Mouse (Mus musculus) hindbrain, postnatal 0 days (tissue): Measurements from ENCODE around the gene 2810408A11Rik. TPM values are rescaled to one million over a fixed set of nuclear protein-coding genes. Genes with fewer than 3 reads are reported as not detected.
A peak's percentile ranks its signal among the peaks of the same experiment; 100 is the strongest.

Experiments
- ATAC-seq: fragments of 200-750 bp; cut with Nextera tagmentation; 2 replicates; pipeline ENCODE4 v1.8.0; 2017; ENCODE audit warnings: mild to moderate bottlenecking, moderate TSS enrichment, moderate library complexity
- DNase-seq: peaks from one replicate; pipeline ENCODE4 v3.0.0-alpha.2; 2015; ENCODE audit warnings: low spot score
- H3K27ac ChIP-seq: fragments of 300-500 bp; sonication (generic); 2 replicates; pipeline ENCODE4 v1.5.1; 2014; ENCODE audit warnings: mild to moderate bottlenecking
- H3K27me3 ChIP-seq: fragments of 300-500 bp; sonication (generic); 2 replicates; pipeline ENCODE4 v1.6.1; 2014; ENCODE audit warnings: low read length, mixed read lengths; ENCODE audit not compliant: insufficient read depth
- H3K36me3 ChIP-seq: fragments of 300-500 bp; sonication (generic); 2 replicates; pipeline ENCODE4 v1.6.1; 2014; ENCODE audit warnings: low read length, mixed read lengths; ENCODE audit not compliant: insufficient read depth
- H3K4me1 ChIP-seq: fragments of 300-500 bp; sonication (generic); 2 replicates; pipeline ENCODE4 v1.6.1; 2014; ENCODE audit warnings: antibody characterized with exemption, low read length, mixed read lengths; ENCODE audit not compliant: insufficient read depth
- H3K4me2 ChIP-seq: fragments of 300-500 bp; sonication (generic); 2 replicates; pipeline ENCODE4 v1.6.1; 2014; ENCODE audit warnings: low read depth, mild to moderate bottlenecking, low read length, moderate library complexity, mixed read lengths
- H3K4me3 ChIP-seq: fragments of 300-500 bp; sonication (generic); 2 replicates; pipeline ENCODE4 v1.5.1; 2014; ENCODE audit warnings: low read length
- H3K9ac ChIP-seq: fragments of 300-500 bp; sonication (generic); replicated peaks from 2 replicates; pipeline ENCODE4 v1.6.1; 2014; ENCODE audit warnings: mild to moderate bottlenecking, low read length, moderate library complexity, mixed read lengths
- H3K9me3 ChIP-seq: fragments of 300-500 bp; sonication (generic); 2 replicates; pipeline ENCODE4 v1.6.1; 2016; ENCODE audit warnings: low read length, mixed read lengths
- CTCF ChIP-seq: IDR thresholded peaks from 2 replicates; pipeline ENCODE4 v1.5.1; 2016; ENCODE audit warnings: antibody characterized with exemption, control low read depth, low read depth
- WGBS: fragments of 180-500 bp; shearing (Covaris S2); extraction: QIAGEN DNeasy Blood & Tissue Kit; methylation state at CpG from one replicate; pipeline ENCODE4 v1.1.7; 2014; 5-methylcytosine and 5-hydroxymethylcytosine counted together
- polyA plus RNA-seq: library from polyadenylated mRNA; unstranded; fragments of >200 nt; fragmentation: Nextera tagmentation; extraction: Ambion mirVana; gene quantifications from 2 replicates; pipeline ENCODE4 v1.2.1, GENCODE M21; 2015
- total RNA-seq: library from RNA; depleted of rRNA; stranded (reverse); fragments of >200 nt; gene quantifications from 2 replicates; pipeline ENCODE4 v1.2.3, GENCODE M21; 2014; rRNA removed

Gene 2810408A11Rik
- 2.9 and 9.7 TPM in 2 replicates for total RNA-seq
- 6.5 and 8.1 TPM in 2 replicates for polyA plus RNA-seq

DNA sequence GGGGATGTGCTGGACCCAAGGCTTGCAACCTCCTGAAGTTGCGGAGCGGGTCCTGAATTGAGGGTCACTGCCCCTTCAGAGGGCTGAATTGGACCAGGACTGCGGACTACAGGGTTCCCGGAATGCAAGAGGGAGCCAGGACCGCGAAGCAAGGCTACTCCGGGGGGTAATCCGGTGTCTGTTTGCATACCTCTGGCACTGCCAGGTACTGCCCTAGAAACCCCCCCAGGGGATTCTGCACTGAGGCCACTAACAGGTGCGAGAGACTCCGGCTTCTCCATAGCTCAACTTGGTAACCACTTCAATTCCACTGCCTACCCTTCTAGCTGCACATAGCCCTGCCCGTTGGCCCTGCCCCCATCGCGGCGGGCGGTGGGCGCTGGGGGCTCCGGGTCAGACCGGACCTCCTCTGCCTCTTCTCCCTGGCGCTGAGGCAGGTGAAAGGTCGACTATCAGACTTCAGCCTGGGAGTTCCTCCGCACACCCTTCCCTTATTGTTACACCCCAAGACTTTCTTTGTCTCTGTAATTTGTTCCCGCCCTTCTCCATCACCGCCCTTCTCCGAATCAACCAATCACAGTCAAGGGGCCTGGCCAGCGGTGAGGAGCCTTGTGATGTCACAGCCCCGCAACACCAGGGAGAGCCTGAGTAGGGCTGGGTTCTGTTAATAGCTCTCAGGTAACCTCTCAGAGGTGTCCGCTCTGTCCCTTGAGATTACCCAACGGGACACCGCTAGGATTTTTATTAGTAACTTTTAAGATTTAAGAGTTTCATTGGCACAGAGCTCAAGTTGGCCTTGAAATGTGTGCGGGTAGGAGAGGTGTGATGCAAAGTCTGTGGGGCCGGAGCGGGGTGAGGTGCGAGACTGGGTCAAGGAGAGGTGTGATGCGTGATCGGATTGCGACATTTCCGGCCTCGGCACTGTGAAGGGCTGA lies at the start of gene 2810408A11Rik, which contains the start of gene Neurl4:
Gene 2810408A11Rik (minus strand): TSS at position 517 of the 935 bp plus-strand sequence.
Gene Neurl4 (plus strand): TSS at position 602 of the 935 bp plus-strand sequence.
- peak; percentile 95 for DNase-seq
- Histone ChIP-seq H3K9ac (peak within 1 kb of the TSS; percentile 72), H3K27me3 (no peaks in the 10 kb centered on the region), H3K9me3 (no peaks in the 10 kb centered on the region), H3K27ac (peak within 1 kb of the TSS; percentile 91), H3K4me1 (peaks cover 17% of the 10 kb centered on the region), H3K4me3 (peak within 1 kb of the TSS; percentile 63), H3K36me3 (peaks cover 18% of the 10 kb centered on the region), H3K4me2 (peak within 1 kb of the TSS; percentile 98)
- TF ChIP-seq CTCF = no peak
- peak; percentile 92 for ATAC-seq
- WGBS = under 1% methylated on average over 38 of the region's 38 CpGs

GRCm38 (mm10) chr11:69948763-69949150 lies 48.0 kb upstream of the 2810408A11Rik start:
- peak overlapping the region; percentile 57 for H3K4me2 ChIP-seq
- H3K27me3 ChIP-seq = peaks cover 9% of the 10 kb centered on the region; the same call in 1 of the 2 replicates
- no peaks in the 10 kb centered on the region for H3K4me1 ChIP-seq
- whole genome bisulfite sequencing = under 1% methylated on average over 14 of the region's 14 CpGs
- H3K9me3 ChIP-seq = no peaks in the 10 kb centered on the region
- DNase-seq (peak; percentile 88), ATAC-seq (peak; percentile 69)
- TF ChIP-seq CTCF = peak; percentile 89
- 0 out of 2 replicates have a peak overlapping the region, but pooled peaks have one; percentile 9 for H3K9ac ChIP-seq
- H3K27ac ChIP-seq = 0 out of 2 replicates have a peak overlapping the region, but pooled peaks have one; percentile 11
- H3K36me3 ChIP-seq = no peaks in the 10 kb centered on the region
- H3K4me3 ChIP-seq = peak overlapping the region; percentile 42

- peak within 1 kb of the TSS; percentile 37; the same call in 1 of the 2 replicates for H3K9ac ChIP-seq
Observed at GRCm38 (mm10) chr11:69948066-69948762, 47.4 kb upstream of the 2810408A11Rik start, which contains the start of gene Slc2a4. Gene Slc2a4 (minus strand): TSS chr11:69948188.

DNA sequence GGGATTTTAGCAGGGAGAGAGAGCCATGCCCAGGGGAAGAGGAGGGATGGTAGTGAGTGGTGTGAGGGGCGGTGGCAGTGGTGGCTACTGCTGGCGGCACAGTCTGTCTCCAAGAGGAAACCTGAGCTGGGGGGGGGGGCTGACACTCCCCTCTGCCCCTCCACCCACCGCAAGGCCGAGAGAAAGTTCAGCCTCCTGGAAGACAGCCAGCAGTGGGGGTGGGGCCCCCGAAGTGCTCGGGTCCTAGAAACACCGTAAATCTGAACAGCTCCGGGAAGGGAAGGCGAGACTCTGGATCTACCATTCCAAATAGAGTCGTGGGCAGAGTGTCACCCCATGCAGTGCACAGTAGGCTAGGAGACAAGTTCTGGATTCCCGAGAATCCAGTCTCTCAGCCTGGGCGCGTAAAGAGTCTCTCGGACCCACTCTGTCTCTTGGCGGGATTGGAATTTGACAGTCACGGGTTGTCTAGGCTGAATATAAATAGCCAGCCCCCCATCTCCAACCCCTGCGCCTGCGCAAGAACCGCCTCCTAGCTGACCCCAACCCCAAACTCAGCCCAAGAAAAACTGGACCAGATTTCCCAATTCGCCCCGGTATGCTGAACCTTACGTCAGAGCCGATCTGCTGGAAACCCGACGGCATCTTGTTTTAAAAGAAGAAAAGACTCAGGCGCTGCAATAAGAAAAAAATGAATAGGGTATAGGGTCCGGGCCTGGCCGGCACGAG lies 46.7 kb upstream of the 2810408A11Rik start:
- DNase-seq = peak; percentile 44
- H3K36me3 ChIP-seq = no peaks in the 10 kb centered on the region
- no peak for TF ChIP-seq CTCF

More at GRCm38 (mm10) chr11:69948066-69948762, 47.4 kb upstream of the 2810408A11Rik start, which contains the start of gene Slc2a4:
- Histone ChIP-seq H3K27me3 (peaks cover 9% of the 10 kb centered on the region; the same call in 1 of the 2 replicates), H3K4me2 (peak within 1 kb of the TSS; percentile 57), H3K36me3 (no peaks in the 10 kb centered on the region), H3K4me1 (no peaks in the 10 kb centered on the region), H3K4me3 (peak within 1 kb of the TSS; percentile 42), H3K27ac (peak within 1 kb of the TSS; percentile 48; the same call in 1 of the 2 replicates), H3K9me3 (no peaks in the 10 kb centered on the region)
- DNase-seq (peak; percentile 90), ATAC-seq (peak; percentile 92)
- TF ChIP-seq CTCF = no peak
- WGBS = under 1% methylated on average over 34 of the region's 34 CpGs

GRCm38 (mm10) chr11:69945997-69946891 lies 45.5 kb upstream of the 2810408A11Rik start:
- no peaks in the 10 kb centered on the region for H3K4me1 ChIP-seq
- no peak for ATAC-seq
- no peak overlapping the region for H3K27ac ChIP-seq
- H3K9ac ChIP-seq = no peak overlapping the region
- 89% methylated on average over 18 of the region's 18 CpGs for WGBS
- no peak for TF ChIP-seq CTCF
- H3K36me3 ChIP-seq = no peaks in the 10 kb centered on the region
- H3K9me3 ChIP-seq = no peaks in the 10 kb centered on the region
- H3K27me3 ChIP-seq = 0 out of 2 replicates have a peak, but pooled peaks cover 5% of the 10 kb centered on the region
- no peak overlapping the region for H3K4me2 ChIP-seq
- DNase-seq = no peak
- H3K4me3 ChIP-seq = no peak overlapping the region

More for the DNA sequence above, 46.7 kb upstream of the 2810408A11Rik start:
- H3K9me3 ChIP-seq = no peaks in the 10 kb centered on the region
- ATAC-seq = peak; percentile 48
- peak overlapping the region; percentile 37; the same call in 1 of the 2 replicates for H3K9ac ChIP-seq
- H3K27me3 ChIP-seq = peaks cover 6% of the 10 kb centered on the region; the same call in 1 of the 2 replicates
- H3K4me2 ChIP-seq = peak overlapping the region; percentile 57
- 4% methylated on average over 29 of the region's 29 CpGs for WGBS
- peak overlapping the region; percentile 48; the same call in 1 of the 2 replicates for H3K27ac ChIP-seq
- H3K4me3 ChIP-seq = peak overlapping the region; percentile 42
- no peaks in the 10 kb centered on the region for H3K4me1 ChIP-seq
